Mouse (Mus musculus) right cerebral cortex, postnatal 14 days (tissue): ENCODE data around the gene Cep41.

ENCODE experiments used
- DNase-seq: peaks from one replicate; pipeline ENCODE4 v3.0.0; 2022

The Cep41 gene

GRCm38 (mm10) chr6:30671696-30672095, 21.9 kb downstream of the Cep41 start:
- no peak for DNase-seq

GRCm38 (mm10) chr6:30667585-30667984, 26.0 kb downstream of the Cep41 start:
- DNase-seq: no peak

- no peak for DNase-seq
These were observed 27.5 kb downstream of the Cep41 start for GRCm38 (mm10) chr6:30666043-30666442.

- DNase-seq: no peak
These were observed 28.3 kb downstream of the Cep41 start for GRCm38 (mm10) chr6:30665296-30665695.

- DNase-seq: no peak
These were observed 28.8 kb downstream of the Cep41 start for GRCm38 (mm10) chr6:30664776-30665175.

- no peak for DNase-seq
These were observed 34.9 kb downstream of the Cep41 start for GRCm38 (mm10) chr6:30658619-30659018.

- no peak for DNase-seq
These were observed 36.3 kb downstream of the Cep41 start for GRCm38 (mm10) chr6:30657279-30657678.

- no peak for DNase-seq
These were observed 38.6 kb downstream of the Cep41 start for GRCm38 (mm10) chr6:30654932-30655331.

GRCm38 (mm10) chr6:30654402-30654859, 39.1 kb downstream of the Cep41 start:
- no peak for DNase-seq

- no peak for DNase-seq
These were observed 40.0 kb downstream of the Cep41 start for GRCm38 (mm10) chr6:30653518-30653917.

- DNase-seq: no peak
These were observed 40.9 kb downstream of the Cep41 start for GRCm38 (mm10) chr6:30652425-30653188.

GRCm38 (mm10) chr6:30649651-30650296, 43.8 kb downstream of the Cep41 start:
- DNase-seq: peak; percentile 55

GRCm38 (mm10) chr6:30645379-30645778, 48.2 kb downstream of the Cep41 start:
- DNase-seq: no peak

- DNase-seq: no peak
These were observed 49.1 kb downstream of the Cep41 start for GRCm38 (mm10) chr6:30644462-30644861.

GRCm38 (mm10) chr6:30643694-30644460, 49.7 kb downstream of the Cep41 start:
- no peak for DNase-seq

GRCm38 (mm10) chr6:30638674-30639268, 54.8 kb downstream of the Cep41 start, which contains the start of gene Cpa1:
TSS of gene Cpa1 (plus strand) at chr6:30639218.
- no peak for DNase-seq

GRCm38 (mm10) chr6:30636186-30636842, 57.2 kb downstream of the Cep41 start:
- DNase-seq: no peak

GRCm38 (mm10) chr6:30635361-30635862, 58.1 kb downstream of the Cep41 start:
- DNase-seq: no peak

- no peak for DNase-seq
These were observed 63.6 kb downstream of the Cep41 start for GRCm38 (mm10) chr6:30629989-30630388.

- DNase-seq: peak; percentile 17
These were observed 65.4 kb downstream of the Cep41 start for GRCm38 (mm10) chr6:30628152-30628551.

GRCm38 (mm10) chr6:30624763-30625162, 68.8 kb downstream of the Cep41 start:
- DNase-seq: no peak

GRCm38 (mm10) chr6:30621986-30622389, 71.6 kb downstream of the Cep41 start:
- DNase-seq: no peak
